Mouse (Mus musculus) cerebellum, adult 2 months (tissue): Measurements from ENCODE around the gene Ttbk1.

Experiments
- CTCF ChIP-seq: fragments of 200-500 bp; IDR thresholded peaks from 2 replicates; pipeline ENCODE4 v1.5.1; 2011; ENCODE audit warnings: low read depth, mild to moderate bottlenecking, control low read depth, low read length, moderate library complexity, borderline replicate concordance; ENCODE audit not compliant: insufficient read depth
- POLR2A ChIP-seq: fragments of 200-500 bp; IDR thresholded peaks from 2 replicates; pipeline ENCODE4 v1.6.1; 2011; ENCODE audit warnings: low read length, control low read depth, borderline replicate concordance; ENCODE audit not compliant: insufficient read depth

- TF ChIP-seq POLR2A = no peak
- TF ChIP-seq CTCF = no peak
These were observed 67.8 kb downstream of the Ttbk1 start for GRCm38 (mm10) chr17:46419717-46420116.
